Comparison of ENCODE assay signal across 10 mouse cellular contexts in genomic region chr8:45725321-45725720, GRCm38 (mm10).
"Had no signal": no experiment of that assay in that cellular context is flagged by ENCODE, and none has a peak within 500 bp of the region (broad histone marks: within the 10 kb centered on the region; RNA-seq: fewer than 3 reads in every experiment).

No protein-coding gene starts in this region.

- DNase-seq: kidney, adult 11 months; kidney, adult 9 months; kidney, postnatal 14 days; liver, embryonic 13.5 days; liver, postnatal 0 days; lung, postnatal 14 days; right cerebral cortex, postnatal 4 days; spleen, adult 18-20 months; thymus, adult 18-20 months; thymus, postnatal 14 days had no signal
